Mouse (Mus musculus) heart, postnatal 0 days (tissue): ENCODE results near the gene Pou2f1.

Source experiments
- CTCF ChIP-seq: IDR thresholded peaks from 2 replicates; pipeline ENCODE4 v1.5.1; 2016; ENCODE audit warnings: antibody characterized with exemption, control low read depth, low read depth
- EP300 ChIP-seq: IDR thresholded peaks from 2 replicates; pipeline ENCODE4 v1.6.1; 2016; ENCODE audit warnings: antibody characterized with exemption, low read depth

GRCm38 (mm10) chr1:165868659-165869058 lies 133.8 kb downstream of the Pou2f1 start:
- TF ChIP-seq EP300 = no peak
- TF ChIP-seq CTCF = no peak
